Mouse (Mus musculus) adrenal gland, postnatal 14 days (tissue): Measurements from ENCODE around the gene Tcp10b. TPM values are rescaled to one million over a fixed set of nuclear protein-coding genes. Genes with fewer than 3 reads are reported as not detected.

Source experiments
- total RNA-seq: library from RNA; stranded (reverse); gene quantifications from 2 replicates; pipeline ENCODE4 v1.2.3, GENCODE M21; 2021

Tcp10b gene
- total RNA-seq, 1 experiment from 2014 or later = 0.30 TPM

Other genes starting within 250 kb of the Tcp10b start
- not detected in 2 replicates for gene Mas1, start 193.0 kb upstream of the Tcp10b start, total RNA-seq
- 0.19 TPM in 2 replicates for gene Mrgprh, start 185.1 kb upstream of the Tcp10b start, total RNA-seq
- gene Pnldc1, start 150.9 kb upstream of the Tcp10b start, total RNA-seq = 2.6 and 4.6 TPM in 2 replicates
- gene Tcp1, start 145.4 kb upstream of the Tcp10b start, total RNA-seq = 232 and 252 TPM in 2 replicates
- 84.1 and 86.9 TPM in 2 replicates for gene Mrpl18, start 144.8 kb upstream of the Tcp10b start, total RNA-seq
- 1.6 and 21.6 TPM in 2 replicates for gene Acat3, start 120.5 kb upstream of the Tcp10b start, total RNA-seq
- gene Acat2, start 100.4 kb upstream of the Tcp10b start, total RNA-seq = 90.9 and 102 TPM in 2 replicates
- gene Wtap, start 66.9 kb upstream of the Tcp10b start, total RNA-seq = 58.1 and 63.8 TPM in 2 replicates
- gene Sod2, start 54.3 kb upstream of the Tcp10b start, total RNA-seq = 674 and 682 TPM in 2 replicates
- not detected in 2 replicates for gene Gpr31b, start 8.8 kb upstream of the Tcp10b start, total RNA-seq
- 0.26 TPM in 1 of 2 replicates, not detected in the other for gene Unc93a, start 70.7 kb downstream of the Tcp10b start, total RNA-seq
- gene Smok2a, start 160.1 kb downstream of the Tcp10b start, total RNA-seq = not detected in 2 replicates
- gene Smok2b, start 169.2 kb downstream of the Tcp10b start, total RNA-seq = not detected in 2 replicates